Mouse (Mus musculus): ENCODE measurements around the gene Traf3. TPM values are rescaled to one million over a fixed set of nuclear protein-coding genes. Genes with fewer than 3 reads are reported as not detected.

Traf3 gene
- total RNA-seq, 2 experiments from 2014 or later: 14.2 to 14.3 TPM

DNA sequence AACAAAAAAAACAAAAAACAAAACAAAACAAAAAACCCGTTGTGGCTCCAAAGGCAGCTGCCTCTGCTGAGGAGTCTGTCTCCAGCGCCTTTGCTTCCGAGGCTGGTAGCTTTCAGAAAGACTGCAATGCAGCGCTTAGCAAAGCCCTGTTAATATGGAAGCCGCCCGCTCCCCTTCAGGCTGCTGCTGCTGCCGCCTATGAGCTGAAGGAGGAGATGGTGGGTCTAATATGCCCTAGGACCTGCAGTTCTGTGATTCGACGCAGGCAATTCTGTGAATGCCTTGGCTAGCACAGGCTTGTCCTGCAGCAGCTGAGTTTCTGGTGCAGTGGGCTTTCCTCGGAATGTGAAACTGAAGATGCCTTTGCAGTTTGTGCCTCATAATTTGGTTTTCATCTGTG lies 36.9 kb downstream of the Traf3 start:
- no peak for DNase-seq

DNA sequence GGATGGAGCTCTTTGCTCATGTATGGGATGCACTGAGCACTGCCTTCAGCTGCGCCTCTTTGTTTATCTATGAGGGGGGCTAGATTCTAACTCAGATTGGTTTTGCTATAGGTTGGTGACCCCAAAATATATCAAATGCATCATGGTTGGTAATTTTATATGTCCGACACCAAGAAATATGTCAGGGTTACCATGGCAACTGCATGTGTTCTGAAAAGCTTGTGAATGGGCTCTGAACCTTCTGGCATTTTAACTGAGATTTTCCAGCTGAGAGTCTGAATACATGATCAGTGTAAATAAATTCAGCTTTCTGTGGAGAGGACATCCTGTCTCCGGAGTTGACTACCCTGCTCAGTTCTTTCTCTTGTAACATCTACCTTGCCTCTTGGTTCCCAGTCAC lies 37.8 kb downstream of the Traf3 start:
- no peak for DNase-seq

DNA sequence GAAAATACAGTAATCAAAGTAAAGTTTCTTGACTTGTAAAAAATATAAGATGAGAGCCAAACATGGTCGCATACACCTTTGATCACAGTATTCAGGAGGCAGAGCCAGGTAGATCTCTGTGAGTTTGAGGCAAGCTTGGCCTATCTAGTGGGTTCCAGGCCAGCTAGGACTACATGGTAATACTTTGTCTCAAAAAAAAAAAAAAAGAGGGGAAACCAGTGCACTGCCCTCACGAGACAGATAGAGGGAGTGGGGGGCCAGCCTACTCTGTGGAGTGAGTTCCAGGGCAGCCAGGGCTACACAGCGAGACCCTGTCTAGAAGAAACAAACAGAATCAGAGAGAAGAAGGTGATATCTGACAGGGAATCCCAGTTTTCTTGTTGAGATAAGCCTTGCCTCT lies 41.5 kb downstream of the Traf3 start:
- DNase-seq: no peak

DNA sequence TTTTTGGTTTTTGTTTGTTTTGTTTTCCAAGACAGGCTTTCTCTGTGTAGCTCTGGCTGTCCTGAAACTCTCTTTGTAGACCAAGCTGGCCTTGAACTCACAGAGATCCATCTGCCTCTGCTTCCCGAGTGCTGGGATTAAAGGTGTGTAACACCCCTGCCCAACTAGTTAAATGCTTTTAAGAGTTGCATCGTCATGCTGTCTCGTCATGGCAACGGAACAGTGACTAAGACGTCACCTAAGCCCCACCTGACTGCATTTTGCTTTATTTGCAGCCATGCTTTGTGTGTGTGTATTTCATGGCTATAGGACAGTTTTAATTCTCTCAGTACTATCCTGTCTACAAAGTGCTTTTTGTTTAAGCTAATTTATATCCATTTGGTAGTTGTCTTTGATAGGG lies 45.6 kb downstream of the Traf3 start:
- no peak for DNase-seq

DNA sequence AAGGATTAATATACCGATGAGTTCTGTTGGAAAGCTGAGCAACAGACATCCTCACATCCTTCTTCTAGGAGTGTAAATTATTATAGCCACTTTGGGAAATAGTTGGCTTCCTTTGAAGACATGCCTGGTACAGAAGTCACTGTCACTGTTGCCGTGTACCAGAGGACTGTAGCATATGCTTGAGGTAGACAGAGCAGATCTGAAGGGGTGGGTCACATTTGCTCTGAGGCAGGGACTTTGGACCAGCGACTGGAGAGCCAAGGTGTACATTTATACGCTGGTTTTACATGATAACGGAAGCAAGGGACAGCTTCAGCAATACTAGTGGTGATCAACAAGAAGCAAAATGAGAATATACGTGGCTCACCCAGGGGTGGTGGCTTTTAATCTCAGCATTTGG lies 52.7 kb downstream of the Traf3 start:
- no peak for DNase-seq

DNA sequence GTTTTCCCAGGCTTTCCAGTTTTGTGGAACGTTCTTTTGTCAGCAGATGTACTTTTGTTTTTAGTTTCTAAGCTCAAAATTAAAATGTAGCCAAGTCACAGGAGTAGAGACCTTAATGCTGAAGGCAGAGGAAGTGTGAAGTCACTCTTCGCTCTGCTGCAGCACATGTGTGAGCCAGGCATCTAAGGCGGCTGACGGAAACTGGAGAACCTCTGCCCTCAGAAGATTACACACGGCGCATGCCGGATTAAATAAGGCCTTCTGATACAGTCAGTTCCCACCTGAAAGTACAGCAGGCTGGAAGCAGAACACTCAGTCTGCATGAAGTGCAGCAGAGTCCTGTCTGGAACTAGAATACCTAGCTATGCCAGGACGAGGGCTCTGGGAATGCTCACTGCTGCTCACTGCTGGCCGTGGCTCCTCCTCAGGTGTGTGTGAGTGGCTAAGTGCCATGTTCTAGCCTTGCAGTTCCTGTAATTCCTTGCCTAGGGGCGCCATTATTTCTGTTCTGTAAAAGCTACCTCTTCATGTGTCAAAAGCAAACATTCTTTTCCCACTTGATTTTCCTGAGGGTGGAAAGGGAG lies 59.1 kb downstream of the Traf3 start:
- DNase-seq: no peak

DNA sequence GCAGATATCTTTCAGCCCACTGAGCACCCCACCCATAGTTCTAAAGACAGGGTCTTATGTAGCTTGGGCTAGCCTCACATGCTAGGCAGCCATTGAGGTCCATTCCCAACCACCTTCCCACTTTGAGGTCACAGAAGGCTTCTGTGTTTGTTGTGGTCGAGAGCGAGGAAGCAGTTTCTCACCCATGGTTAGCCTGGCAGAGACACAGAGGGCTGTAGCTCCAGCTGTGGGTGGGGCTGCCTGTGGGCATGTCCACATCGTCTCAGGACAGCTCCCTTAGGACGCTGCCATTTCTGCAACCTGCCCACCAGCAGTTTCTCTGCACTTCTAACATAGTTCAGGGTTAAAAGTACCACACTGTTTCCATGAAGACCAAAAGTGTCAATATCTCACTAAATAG lies 61.2 kb downstream of the Traf3 start:
- no peak for DNase-seq

DNA sequence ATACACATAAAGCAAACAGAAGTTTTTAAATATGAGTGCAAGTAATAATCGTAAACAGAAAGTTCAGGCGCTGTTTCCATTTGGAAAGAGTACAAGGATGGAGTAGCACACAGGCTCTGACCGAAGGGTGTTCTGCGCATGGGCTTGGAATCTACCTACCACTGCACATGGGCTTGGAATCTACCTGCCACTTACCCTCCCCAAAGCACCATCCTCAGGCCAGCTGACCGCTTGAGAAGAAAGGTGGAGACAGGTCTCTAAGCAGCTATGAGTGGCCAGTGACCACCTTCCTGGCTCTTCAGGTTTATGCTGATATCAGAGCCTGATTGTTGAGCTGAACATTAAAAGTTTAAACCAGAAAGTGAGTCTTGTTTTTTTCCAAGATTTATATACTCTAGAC lies 62.3 kb downstream of the Traf3 start:
- DNase-seq: no peak

DNA sequence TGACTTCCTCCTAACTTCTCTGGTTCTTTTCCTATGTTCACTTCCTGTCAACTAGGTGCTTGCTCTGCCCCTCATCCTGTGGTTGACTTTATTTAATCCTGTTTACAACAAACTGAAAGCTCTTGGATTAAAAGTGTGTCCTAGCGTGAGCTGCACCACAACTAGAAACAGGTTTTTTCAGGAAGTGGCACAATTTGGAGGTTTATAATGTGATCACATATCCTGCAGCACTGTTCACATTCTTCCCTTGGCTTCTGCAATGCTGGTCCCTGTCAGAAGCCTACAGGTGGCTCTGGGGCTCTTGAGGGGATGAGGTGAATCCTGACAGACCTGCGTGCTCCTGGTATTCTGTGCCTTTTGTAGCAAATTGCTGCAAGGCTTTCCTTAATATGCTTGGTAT lies 64.6 kb downstream of the Traf3 start:
- DNase-seq: no peak

DNA sequence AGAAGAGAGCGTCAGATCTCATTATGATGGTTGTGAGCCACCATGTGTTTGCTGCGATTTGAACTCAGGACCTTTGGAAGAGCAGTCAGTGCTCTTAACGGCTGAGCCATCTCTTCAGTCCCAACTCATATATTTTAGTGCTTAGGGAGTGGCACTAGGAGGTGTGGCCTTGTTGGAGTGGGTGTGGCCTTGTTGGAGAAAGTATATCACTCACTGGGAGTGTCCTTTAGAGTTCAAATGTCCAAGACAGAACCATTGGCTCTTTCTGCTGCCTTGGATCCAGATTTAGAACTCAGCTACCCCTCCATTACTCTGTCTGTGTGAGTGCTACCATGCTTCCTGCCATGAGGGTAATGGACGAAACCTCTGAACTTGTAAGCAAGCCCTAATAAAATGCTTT lies 67.6 kb downstream of the Traf3 start:
- no peak for DNase-seq

DNA sequence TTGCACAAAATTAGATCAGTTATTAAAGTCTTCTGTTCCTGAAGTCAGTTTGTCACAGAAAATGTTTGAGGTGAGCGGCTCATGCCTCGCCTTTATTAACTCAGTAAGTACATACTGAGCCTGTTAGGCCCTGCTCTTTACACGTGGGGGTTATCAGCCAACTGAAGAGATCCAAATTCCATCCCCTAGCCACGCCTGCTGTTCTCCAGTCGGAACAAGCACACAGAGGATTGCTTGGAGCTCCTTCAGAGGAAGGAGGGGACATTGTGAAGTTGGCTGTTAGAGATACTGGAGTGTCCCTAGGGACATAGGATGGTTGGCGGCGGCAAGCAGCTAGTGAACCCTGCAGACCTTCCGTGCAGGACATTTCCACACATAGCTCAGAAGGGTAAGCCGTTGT lies 68.2 kb downstream of the Traf3 start:
- peak; percentile 14 to 51 for DNase-seq

DNA sequence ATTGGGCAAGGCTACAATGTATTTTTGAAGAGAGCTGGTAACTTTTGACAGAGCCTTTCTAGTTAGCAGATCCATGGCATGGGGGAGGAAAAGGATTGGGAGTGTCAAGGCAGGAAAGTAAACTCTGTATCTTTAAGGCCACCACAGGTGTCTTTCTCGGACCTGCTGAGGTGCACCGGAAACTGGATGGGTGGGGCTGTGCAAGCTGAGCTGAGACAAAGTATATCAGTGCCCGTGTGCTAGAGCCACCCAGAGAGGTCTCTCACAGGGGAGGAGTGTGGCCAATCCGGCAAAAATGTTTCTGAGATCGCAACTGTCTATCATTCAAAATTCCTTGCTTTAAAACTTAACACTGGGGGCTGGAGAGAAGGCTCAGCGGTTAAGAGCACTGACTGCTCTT lies 69.5 kb downstream of the Traf3 start:
- DNase-seq: no peak

DNA sequence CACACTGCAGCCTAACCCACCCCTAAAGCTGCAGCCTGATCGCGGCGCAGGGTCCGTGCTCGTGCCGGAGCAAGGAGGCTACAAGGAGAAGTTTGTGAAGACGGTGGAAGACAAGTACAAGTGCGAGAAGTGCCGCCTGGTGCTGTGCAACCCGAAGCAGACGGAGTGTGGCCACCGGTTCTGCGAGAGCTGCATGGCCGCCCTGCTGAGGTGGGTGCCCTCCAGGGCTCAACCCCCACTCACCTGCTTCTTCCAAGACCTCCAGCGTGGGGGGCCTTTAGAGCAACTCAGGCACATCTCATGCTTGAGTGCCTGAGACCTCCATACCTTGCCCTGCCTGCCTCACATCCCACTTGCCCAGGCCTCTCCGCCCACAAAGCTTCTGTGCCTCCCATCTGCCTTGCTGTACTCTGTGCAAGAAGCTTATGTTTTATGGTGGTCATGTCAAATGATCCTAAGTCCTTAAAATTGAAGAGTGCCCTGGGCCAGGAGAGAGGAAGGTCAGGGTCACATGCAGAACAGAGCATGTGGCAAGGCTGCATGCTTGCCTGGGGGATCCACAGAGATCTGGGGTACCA lies 71.5 kb downstream of the Traf3 start:
- no peak for DNase-seq

DNA sequence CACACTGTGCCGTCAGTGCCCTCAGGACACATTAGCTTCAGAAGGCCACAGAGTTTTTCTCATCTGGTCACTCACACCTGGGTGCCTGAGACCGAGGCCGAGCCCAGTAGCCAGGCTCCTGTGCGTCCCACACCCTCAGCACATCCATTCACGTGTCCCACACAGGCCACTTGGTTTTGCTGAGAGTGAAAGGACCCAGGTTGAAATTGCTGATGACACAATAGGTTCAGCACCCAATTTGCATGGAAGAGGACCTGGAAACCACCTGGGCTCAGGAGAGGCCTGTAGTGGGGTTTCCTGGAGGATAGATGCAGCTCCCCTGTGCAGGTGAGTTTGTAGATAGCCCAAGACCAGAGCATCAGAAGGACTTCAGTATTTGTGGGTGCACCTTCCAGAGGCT lies 72.2 kb downstream of the Traf3 start:
- DNase-seq: no peak

DNA sequence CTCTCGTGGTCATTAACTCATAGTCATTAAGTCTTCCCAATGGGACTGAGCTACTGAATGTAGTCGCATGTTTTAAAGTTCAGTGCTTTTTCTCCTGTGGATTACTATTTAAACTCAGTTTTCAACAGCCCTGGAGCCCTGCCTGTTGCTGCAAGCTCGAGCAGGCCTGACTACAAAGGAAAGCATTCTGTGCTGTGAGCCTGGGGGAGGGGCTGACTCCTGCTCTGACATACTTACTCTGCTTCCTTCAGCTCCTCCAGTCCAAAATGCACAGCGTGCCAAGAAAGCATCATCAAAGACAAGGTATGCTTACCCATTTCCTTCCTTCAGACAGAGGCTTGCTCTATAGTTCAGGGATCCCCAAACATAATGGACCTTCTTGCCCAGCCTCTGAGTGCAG lies 72.6 kb downstream of the Traf3 start:
- no peak for DNase-seq

DNA sequence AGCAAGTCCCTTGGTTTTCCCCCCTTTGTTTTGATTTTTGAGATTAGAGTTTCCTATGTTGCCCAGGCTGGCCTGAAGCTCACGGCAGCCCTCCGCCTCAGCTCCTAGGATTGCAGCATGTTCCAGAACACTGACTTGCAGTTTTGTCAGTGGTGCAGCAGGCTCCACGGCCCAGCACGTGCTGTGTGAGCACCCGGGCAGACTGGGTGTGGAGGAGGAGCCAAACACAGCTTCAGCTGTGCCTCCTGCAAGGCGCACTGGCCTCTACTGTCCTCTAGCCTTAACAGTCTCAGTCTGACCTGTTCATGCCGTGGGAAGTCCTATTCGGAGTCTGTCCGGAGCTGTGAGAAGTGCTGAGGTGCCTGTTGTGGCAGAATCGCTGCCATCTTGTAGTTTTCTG lies 73.8 kb downstream of the Traf3 start:
- DNase-seq: no peak

DNA sequence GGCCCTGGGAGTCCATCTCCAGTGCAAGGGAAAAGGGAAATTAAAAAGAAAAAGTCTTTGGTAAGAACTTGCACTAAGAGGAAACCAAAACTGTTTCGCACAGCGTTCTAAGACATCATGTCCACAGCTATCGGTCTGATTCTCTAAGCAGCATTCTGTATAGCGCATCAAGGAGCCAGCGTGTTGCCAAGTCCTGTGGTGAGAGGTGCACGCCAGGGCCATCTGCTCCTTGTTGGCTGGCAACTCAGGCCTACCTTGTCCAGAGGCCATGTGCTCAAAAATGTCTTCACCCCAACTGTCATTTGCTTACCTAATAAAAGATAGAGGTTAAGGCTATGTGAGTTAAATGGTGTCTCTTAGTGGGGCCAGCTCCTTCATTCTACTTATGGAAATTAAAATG lies 75.7 kb downstream of the Traf3 start:
- DNase-seq: no peak

DNA sequence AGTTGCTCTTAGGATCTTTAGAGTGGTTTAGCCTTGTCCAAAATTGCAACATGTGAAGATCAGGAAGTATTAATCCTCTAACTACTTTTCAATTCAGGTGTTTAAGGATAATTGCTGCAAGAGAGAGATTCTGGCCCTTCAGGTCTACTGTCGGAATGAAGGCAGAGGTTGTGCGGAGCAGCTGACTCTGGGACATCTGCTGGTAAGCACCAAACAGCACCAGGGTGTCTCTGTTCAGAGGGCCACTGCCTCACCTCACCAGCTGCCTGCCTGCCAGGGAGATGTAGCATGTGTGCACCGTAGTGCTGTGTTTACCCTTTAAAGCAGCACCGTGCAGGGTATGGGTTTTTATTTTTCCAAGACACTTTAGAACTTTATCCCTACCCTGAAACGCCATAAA lies 76.2 kb downstream of the Traf3 start:
- no peak for DNase-seq

DNA sequence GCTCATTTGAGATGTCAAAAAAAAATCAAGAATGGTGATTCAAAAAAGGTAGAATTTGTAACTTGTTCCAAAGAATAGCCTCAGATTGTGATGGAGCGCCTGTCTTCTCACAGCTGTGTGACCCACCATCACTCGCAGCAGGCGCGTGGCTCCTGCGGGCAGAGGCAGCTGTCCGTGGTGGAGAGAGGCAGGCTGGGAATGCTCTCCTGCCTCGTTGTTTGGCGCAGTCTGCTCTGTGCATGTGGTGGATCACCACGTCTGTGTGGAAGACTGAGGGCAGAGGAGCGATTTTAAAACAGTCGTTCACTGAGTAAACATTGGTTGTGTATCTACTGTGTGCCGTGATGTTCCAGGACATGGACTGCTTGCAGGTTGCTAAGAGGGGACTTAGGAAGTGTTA lies 77.6 kb downstream of the Traf3 start:
- DNase-seq: no peak

DNA sequence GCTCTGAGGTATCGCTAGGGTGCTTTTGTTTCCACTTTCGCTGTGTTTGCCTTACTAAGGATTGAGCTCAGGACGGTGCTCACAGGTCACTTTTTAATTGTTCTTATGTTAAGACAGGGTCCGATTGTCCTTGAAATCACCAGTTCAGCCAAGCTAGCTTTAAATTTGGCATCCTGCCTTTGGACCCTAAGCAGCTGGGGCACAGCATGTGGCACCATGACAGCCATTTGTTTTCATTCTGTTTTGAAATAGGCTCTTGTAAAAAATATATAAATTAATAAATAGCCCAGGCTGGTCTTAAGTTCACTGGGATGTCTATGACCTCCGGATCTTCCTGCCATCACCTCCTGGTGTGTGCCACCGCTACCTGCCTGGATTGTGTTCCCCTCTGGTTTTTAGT lies 78.9 kb downstream of the Traf3 start:
- no peak for DNase-seq

DNA sequence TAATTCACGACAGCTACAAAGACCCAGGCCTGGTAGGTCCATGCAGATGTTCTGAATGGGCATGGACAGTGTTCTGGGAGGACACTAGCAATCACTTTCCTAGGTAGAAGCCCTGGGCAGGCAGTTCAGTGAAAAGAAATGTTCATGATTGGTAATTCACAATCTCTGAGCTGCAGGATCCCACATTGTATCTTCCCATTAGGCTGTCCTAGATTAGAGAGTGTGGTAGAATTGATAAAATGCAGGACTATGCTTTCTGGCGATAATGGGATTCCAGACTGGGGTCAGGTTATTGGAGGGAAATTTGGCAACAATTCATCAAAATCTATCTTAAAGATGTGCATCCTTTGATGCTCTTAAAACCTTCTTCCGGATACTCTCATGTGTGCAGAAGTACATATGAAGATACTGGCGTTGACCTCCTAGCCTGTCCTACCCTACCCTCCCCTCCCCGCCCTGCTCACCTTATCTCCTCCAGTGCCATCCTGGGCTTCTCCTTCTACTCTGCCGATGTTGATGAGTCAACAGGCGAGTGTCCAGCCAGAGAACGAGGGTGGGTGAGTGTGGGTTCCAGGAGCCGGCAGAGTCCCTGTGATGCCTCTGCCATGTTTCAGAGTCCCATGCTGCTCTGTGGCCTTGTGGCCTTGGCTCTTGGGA lies 80.8 kb downstream of the Traf3 start:
- DNase-seq: no peak

DNA sequence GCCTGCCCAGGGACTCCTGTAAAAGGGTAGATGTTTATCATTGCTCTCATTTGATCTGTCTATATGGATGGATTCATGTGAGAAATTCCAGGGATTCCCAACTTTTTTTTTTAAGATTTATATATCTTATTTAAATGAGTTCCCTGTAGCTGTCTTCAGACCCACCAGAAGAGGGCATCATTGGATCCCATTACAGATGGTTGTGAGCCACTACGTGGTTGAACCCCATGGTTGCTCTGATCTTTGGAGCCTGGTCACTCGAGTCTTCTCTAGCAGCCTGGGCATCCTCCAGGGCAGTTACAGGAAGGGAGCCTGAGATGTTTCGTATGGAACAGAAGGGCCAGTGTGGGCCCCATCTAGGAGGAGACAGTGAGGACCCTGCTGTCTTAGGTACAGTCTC lies 82.9 kb downstream of the Traf3 start:
- no peak for DNase-seq

DNA sequence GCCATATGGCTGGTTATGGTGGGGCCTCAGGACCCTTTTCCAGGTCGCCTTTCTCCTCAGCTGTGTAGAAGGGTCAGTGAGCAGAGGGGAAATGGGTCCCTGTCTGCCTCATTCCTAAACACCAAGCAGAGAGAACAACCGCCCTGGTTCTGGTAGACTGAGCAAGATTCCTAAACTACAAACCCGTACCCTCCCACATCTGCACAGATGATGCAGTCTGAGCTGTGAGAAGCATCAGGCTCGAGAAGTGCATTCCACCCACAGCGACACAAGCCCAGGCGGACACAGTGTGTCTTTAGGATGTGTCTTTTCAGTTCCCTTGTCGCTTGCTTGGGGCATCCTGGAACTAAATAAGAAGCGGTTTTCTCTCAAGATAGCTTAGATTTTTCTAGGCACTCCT lies 83.9 kb downstream of the Traf3 start:
- DNase-seq: no peak

DNA sequence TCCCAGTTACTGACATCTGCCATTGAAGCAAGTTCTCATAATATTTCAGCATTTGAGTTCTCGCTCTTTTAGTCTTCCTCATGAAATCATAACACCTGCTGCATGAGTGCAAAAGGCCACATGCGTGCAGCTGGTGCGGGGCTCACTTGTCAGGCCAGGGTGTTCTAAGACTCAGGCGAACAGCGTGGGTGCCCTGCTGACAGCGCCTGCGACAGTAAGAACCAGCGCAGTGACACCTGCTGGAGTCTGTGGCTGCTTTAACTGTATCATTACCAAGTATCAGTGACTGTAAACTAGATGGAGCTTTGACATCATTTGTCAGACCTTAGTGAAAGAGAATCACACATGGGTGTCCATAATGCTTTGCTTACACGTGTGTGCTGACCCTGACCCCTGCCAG lies 85.1 kb downstream of the Traf3 start:
- DNase-seq: no peak

All from heart, adult 18-20 months (tissue).